Comparison of ENCODE assay signal across 16 mouse cellular contexts in genomic region chr9:37122971-37123370, GRCm38 (mm10). TPM values are rescaled to one million over a fixed set of nuclear protein-coding genes. Genes with fewer than 3 reads are reported as not detected.
DNase-seq lines count a peak whose midpoint lies in the region; ATAC-seq lines count a peak whose summit lies in the region.
"Had no signal": no experiment of that assay in that cellular context is flagged by ENCODE, and none has a peak within 500 bp of the region (broad histone marks: within the 10 kb centered on the region; RNA-seq: fewer than 3 reads in every experiment).

No protein-coding gene starts in this region.

- peaks cover 16% of the 10 kb centered on the region for H3K27me3 ChIP-seq in forebrain, embryonic 12.5 days
- no peaks in the 10 kb centered on the region for H3K27me3 ChIP-seq in forebrain, embryonic 11.5 days (ENCODE audit: control insufficient read depth, insufficient read depth, low read length)
- H3K27me3 ChIP-seq in limb, embryonic 10.5 days (ENCODE audit: low read depth, poor library complexity, severe bottlenecking) = peaks cover 82% of the 10 kb centered on the region
- H3K27me3 ChIP-seq: intestine, embryonic 15.5 days had no signal

- peaks cover 34% of the 10 kb centered on the region for H3K4me1 ChIP-seq in forebrain, embryonic 12.5 days
- peaks cover 15% of the 10 kb centered on the region for H3K4me1 ChIP-seq in forebrain, embryonic 11.5 days (replicated peaks; ENCODE audit: control insufficient read depth, insufficient read depth, low read length)
- H3K4me1 ChIP-seq in limb, embryonic 10.5 days = peaks cover 51% of the 10 kb centered on the region

- 67% methylated on average over 6 of the region's 6 CpGs for WGBS in forebrain, embryonic 12.5 days
- WGBS in forebrain, embryonic 11.5 days = 72% methylated on average over 6 of the region's 6 CpGs
- 66% methylated on average over 6 of the region's 6 CpGs for WGBS in limb, embryonic 10.5 days

- no peak overlapping the region for H3K27ac ChIP-seq in forebrain, embryonic 12.5 days
- no peak overlapping the region for H3K27ac ChIP-seq in forebrain, embryonic 11.5 days (ENCODE audit: low read depth, low read length)
- peak overlapping the region; percentile 6 for H3K27ac ChIP-seq in limb, embryonic 10.5 days
- H3K27ac ChIP-seq: intestine, embryonic 15.5 days; limb, embryonic 15.5 days; macrophage had no signal

- no peak overlapping the region for H3K9ac ChIP-seq in forebrain, embryonic 12.5 days
- no peak overlapping the region for H3K9ac ChIP-seq in forebrain, embryonic 11.5 days (ENCODE audit: low read length)
- H3K9ac ChIP-seq: intestine, embryonic 15.5 days; limb, embryonic 15.5 days had no signal

- H3K36me3 ChIP-seq in forebrain, embryonic 12.5 days (replicated peaks) = no peaks in the 10 kb centered on the region
- no peaks in the 10 kb centered on the region for H3K36me3 ChIP-seq in forebrain, embryonic 11.5 days (ENCODE audit: control insufficient read depth, insufficient read depth, low read length)
- H3K36me3 ChIP-seq in limb, embryonic 10.5 days = no peaks in the 10 kb centered on the region
- H3K36me3 ChIP-seq: intestine, embryonic 15.5 days; limb, embryonic 15.5 days had no signal

- H3K9me3 ChIP-seq in forebrain, embryonic 12.5 days = no peaks in the 10 kb centered on the region
- no peaks in the 10 kb centered on the region for H3K9me3 ChIP-seq in forebrain, embryonic 11.5 days (ENCODE audit: control insufficient read depth, low read length)
- H3K9me3 ChIP-seq in limb, embryonic 10.5 days (replicated peaks) = no peaks in the 10 kb centered on the region
- H3K9me3 ChIP-seq: intestine, embryonic 15.5 days; limb, embryonic 15.5 days had no signal

- no peak overlapping the region for H3K4me3 ChIP-seq in forebrain, embryonic 12.5 days (replicated peaks)
- no peak overlapping the region for H3K4me3 ChIP-seq in forebrain, embryonic 11.5 days (ENCODE audit: low read depth, low read length)
- H3K4me3 ChIP-seq in limb, embryonic 10.5 days = no peak overlapping the region
- H3K4me3 ChIP-seq: intestine, embryonic 15.5 days; limb, embryonic 15.5 days had no signal

- H3K4me2 ChIP-seq in forebrain, embryonic 12.5 days = no peak overlapping the region
- H3K4me2 ChIP-seq in forebrain, embryonic 11.5 days (ENCODE audit: low read depth, low read length, severe bottlenecking) = no peak overlapping the region
- H3K4me2 ChIP-seq: intestine, embryonic 15.5 days; limb, embryonic 15.5 days had no signal

- ATAC-seq in forebrain, embryonic 12.5 days (ENCODE audit: low FRiP score) = peak; percentile 20; the same call in 1 of the 2 replicates
- ATAC-seq in forebrain, embryonic 11.5 days (replicated peaks; ENCODE audit: low FRiP score) = no peak
- ATAC-seq: intestine, embryonic 15.5 days had no signal

- DNase-seq in forebrain, embryonic 11.5 days (ENCODE audit: low spot score) = no peak
- DNase-seq in cerebellum, adult 11 months = peak; percentile 31
- DNase-seq in cerebellum, postnatal 25 days = peak; percentile 56 to 59
- DNase-seq in limb, embryonic 10.5 days (ENCODE audit: low spot score) = no peak
- no peak for DNase-seq in layer of hippocampus, postnatal 14 days (ENCODE audit: low spot score in 2 of 2)
- no peak for DNase-seq in testis, postnatal 14 days (ENCODE audit: low spot score)
- no peak for DNase-seq in right cerebral cortex, adult 18-20 months
- DNase-seq: heart, adult 18-20 months; heart, postnatal 10 days; kidney, postnatal 14 days; lung, adult 18-20 months; thymus, postnatal 25 days had no signal

RNA-seq across cellular contexts. Expression of gene Pknox2, which starts 24.2 kb away (rescaled TPM):
- 27.1 and 29.5 TPM in 2 replicates for polyA plus RNA-seq in forebrain, embryonic 12.5 days (2016; fragmentation: Nextera tagmentation; extraction: Ambion mirVana)
- 21.0 and 23.7 TPM in 2 replicates for polyA plus RNA-seq in forebrain, embryonic 11.5 days (2014; fragmentation: Nextera tagmentation; extraction: Ambion mirVana)
- 6.2 and 11.7 TPM in 2 replicates for polyA plus RNA-seq in limb, embryonic 10.5 days (2016; fragmentation: Nextera tagmentation; extraction: Ambion mirVana)
- 10 to 100 TPM; 25.4 to 29.5 TPM for total RNA-seq in layer of hippocampus, postnatal 14 days (2021)
- polyA plus RNA-seq: macrophage had no signal

Comparison
In these comparisons a context has a peak if more than half of its experiments do, and no peak if none do; other contexts are left out.
1. DNase-seq: peak in cerebellum, adult 11 months (single experiment) and cerebellum, postnatal 25 days (2 of 2); none in forebrain, embryonic 11.5 days (single experiment), limb, embryonic 10.5 days (single experiment), layer of hippocampus, postnatal 14 days (0 of 2), testis, postnatal 14 days (single experiment) and right cerebral cortex, adult 18-20 months (single experiment).